Mouse (Mus musculus) liver, postnatal 0 days (tissue): Measurements from ENCODE around the gene Efcab5. TPM values are rescaled to one million over a fixed set of nuclear protein-coding genes. Genes with fewer than 3 reads are reported as not detected.
"Not testable (repeated sequence)": the region's sequence is repeated elsewhere in the genome, so short reads cannot be mapped to it uniquely, and the experiment has no call there.

Source experiments
- ATAC-seq: fragments of 200-750 bp; cut with Nextera tagmentation; 2 replicates; pipeline ENCODE4 v1.8.0; 2017; ENCODE audit warnings: mild to moderate bottlenecking, moderate library complexity
- DNase-seq: peaks from one replicate; pipeline ENCODE4 v3.0.0-alpha.2; 2016
- H3K27ac ChIP-seq: fragments of 300-500 bp; sonication (generic); 2 replicates; pipeline ENCODE4 v1.5.1; 2014; ENCODE audit warnings: antibody characterized with exemption, moderate library complexity, mild to moderate bottlenecking, low read depth
- H3K27me3 ChIP-seq: fragments of 300-500 bp; sonication (generic); 2 replicates; pipeline ENCODE4 v1.6.1; 2014; ENCODE audit warnings: low read length, control low read depth, mixed read lengths; ENCODE audit not compliant: insufficient read depth
- H3K36me3 ChIP-seq: fragments of 300-500 bp; sonication (generic); replicated peaks from 2 replicates; pipeline ENCODE4 v1.6.1; 2014; ENCODE audit warnings: mild to moderate bottlenecking, control low read depth, low read length, moderate library complexity, mixed read lengths; ENCODE audit not compliant: insufficient read depth
- H3K4me1 ChIP-seq: fragments of 300-500 bp; sonication (generic); 2 replicates; pipeline ENCODE4 v1.6.1; 2014; ENCODE audit warnings: antibody characterized with exemption, mild to moderate bottlenecking, control low read depth; ENCODE audit not compliant: insufficient read depth
- H3K4me2 ChIP-seq: fragments of 300-500 bp; sonication (generic); 2 replicates; pipeline ENCODE4 v1.6.1; 2014; ENCODE audit warnings: low read depth, mild to moderate bottlenecking, low read length, moderate library complexity, mixed read lengths
- H3K4me3 ChIP-seq: fragments of 300-500 bp; sonication (generic); 2 replicates; pipeline ENCODE4 v1.5.1; 2014; ENCODE audit warnings: low read depth, low read length
- H3K9ac ChIP-seq: fragments of 300-500 bp; sonication (generic); replicated peaks from 2 replicates; pipeline ENCODE4 v1.6.1; 2014; ENCODE audit warnings: mild to moderate bottlenecking, moderate library complexity
- H3K9me3 ChIP-seq: fragments of 300-500 bp; sonication (generic); 2 replicates; pipeline ENCODE4 v1.6.1; 2016; ENCODE audit warnings: mild to moderate bottlenecking, control low read depth, low read length, mixed read lengths
- CTCF ChIP-seq: sonication (generic); IDR thresholded peaks from 2 replicates; pipeline ENCODE4 v1.5.1; 2016; ENCODE audit warnings: antibody characterized with exemption, low read depth
- EP300 ChIP-seq: IDR thresholded peaks from 2 replicates; pipeline ENCODE4 v1.6.1; 2016; ENCODE audit warnings: antibody characterized with exemption, low read depth, mild to moderate bottlenecking
- WGBS: fragments of 180-500 bp; shearing (Covaris S2); extraction: QIAGEN DNeasy Blood & Tissue Kit; methylation state at CpG from one replicate; pipeline ENCODE4 v1.1.7; 2014; ENCODE audit not compliant: insufficient replicate concordance; 5-methylcytosine and 5-hydroxymethylcytosine counted together
- polyA plus RNA-seq: library from polyadenylated mRNA; unstranded; fragments of >200 nt; fragmentation: Nextera tagmentation; extraction: Ambion mirVana; gene quantifications from 2 replicates; pipeline ENCODE4 v1.2.1, GENCODE M21; 2015

Efcab5 gene
- polyA plus RNA-seq, 1 experiment from 2014 or later = 0.16 TPM

- no peak overlapping the region for H3K9ac ChIP-seq
- ATAC-seq (no peak), DNase-seq (no peak)
- H3K4me1 ChIP-seq = no peaks in the 10 kb centered on the region
- no peaks in the 10 kb centered on the region for H3K27me3 ChIP-seq
- H3K4me2 ChIP-seq = no peak overlapping the region
- 53% methylated on average over 9 of the region's 9 CpGs for WGBS
- H3K36me3 ChIP-seq = no peaks in the 10 kb centered on the region
- no peaks in the 10 kb centered on the region for H3K9me3 ChIP-seq
- H3K27ac ChIP-seq = no peak overlapping the region
- TF ChIP-seq EP300 = no peak
- no peak for TF ChIP-seq CTCF
- no peak overlapping the region for H3K4me3 ChIP-seq
Observed at GRCm38 (mm10) chr11:77160341-77160740, 28.4 kb downstream of the Efcab5 start.

- TF ChIP-seq CTCF = no peak
- no peak for TF ChIP-seq EP300
- DNase-seq (no peak), ATAC-seq (no peak)
- Histone ChIP-seq H3K4me3 (no peak overlapping the region), H3K27ac (no peak overlapping the region), H3K4me1 (no peaks in the 10 kb centered on the region), H3K27me3 (no peaks in the 10 kb centered on the region), H3K36me3 (no peaks in the 10 kb centered on the region), H3K9me3 (no peaks in the 10 kb centered on the region), H3K4me2 (no peak overlapping the region), H3K9ac (no peak overlapping the region)
- 77% methylated on average over 5 of the region's 5 CpGs for WGBS
Observed at GRCm38 (mm10) chr11:77154214-77154613, 34.6 kb downstream of the Efcab5 start.

GRCm38 (mm10) chr11:77150806-77151205 lies 38.0 kb downstream of the Efcab5 start:
- WGBS = 84% methylated on average over 6 of the region's 6 CpGs
- ATAC-seq (no peak), DNase-seq (no peak)
- no peak overlapping the region for H3K4me3 ChIP-seq
- H3K36me3 ChIP-seq = no peaks in the 10 kb centered on the region
- no peak overlapping the region for H3K27ac ChIP-seq
- no peak overlapping the region for H3K4me2 ChIP-seq
- TF ChIP-seq EP300 (no peak), CTCF (no peak)
- no peaks in the 10 kb centered on the region for H3K27me3 ChIP-seq
- H3K9ac ChIP-seq = no peak overlapping the region
- no peaks in the 10 kb centered on the region for H3K9me3 ChIP-seq
- H3K4me1 ChIP-seq = no peaks in the 10 kb centered on the region

- H3K4me1 ChIP-seq, DNase-seq, H3K4me3 ChIP-seq, H3K27me3 ChIP-seq, H3K4me2 ChIP-seq, ATAC-seq, H3K36me3 ChIP-seq, H3K9ac ChIP-seq, H3K9me3 ChIP-seq, H3K27ac ChIP-seq: not testable (repeated sequence)
- 87% methylated on average over 21 of the region's 22 CpGs for WGBS
Observed at GRCm38 (mm10) chr11:77149783-77150630, 38.8 kb downstream of the Efcab5 start.

- Histone ChIP-seq H3K27me3 (no peaks in the 10 kb centered on the region), H3K36me3 (no peaks in the 10 kb centered on the region), H3K4me3 (no peak overlapping the region), H3K27ac (no peak overlapping the region), H3K9me3 (no peaks in the 10 kb centered on the region), H3K4me2 (no peak overlapping the region), H3K9ac (no peak overlapping the region), H3K4me1 (no peaks in the 10 kb centered on the region)
- DNase-seq = no peak
- WGBS = 75% methylated on average over 2 of the region's 2 CpGs
- TF ChIP-seq EP300 (no peak), CTCF (no peak)
- no peak for ATAC-seq
Observed at GRCm38 (mm10) chr11:77148774-77149173, 40.0 kb downstream of the Efcab5 start.

- WGBS = 87% methylated on average over 3 of the region's 3 CpGs
- ATAC-seq (no peak), DNase-seq (no peak)
- Histone ChIP-seq H3K27me3 (no peaks in the 10 kb centered on the region), H3K36me3 (no peaks in the 10 kb centered on the region), H3K27ac (no peak overlapping the region), H3K4me2 (no peak overlapping the region), H3K4me1 (no peaks in the 10 kb centered on the region), H3K9me3 (no peaks in the 10 kb centered on the region), H3K4me3 (no peak overlapping the region), H3K9ac (no peak overlapping the region)
- TF ChIP-seq EP300 = no peak
- no peak for TF ChIP-seq CTCF
Observed at GRCm38 (mm10) chr11:77147753-77148152, 41.0 kb downstream of the Efcab5 start.

- DNase-seq = no peak
- no peak overlapping the region for H3K4me2 ChIP-seq
- no peaks in the 10 kb centered on the region for H3K36me3 ChIP-seq
- H3K9me3 ChIP-seq = no peaks in the 10 kb centered on the region
- H3K27me3 ChIP-seq = no peaks in the 10 kb centered on the region
- ATAC-seq = no peak
- 21% methylated on average over 4 of the region's 4 CpGs for WGBS
- no peaks in the 10 kb centered on the region for H3K4me1 ChIP-seq
- no peak overlapping the region for H3K27ac ChIP-seq
- no peak overlapping the region for H3K9ac ChIP-seq
- no peak for TF ChIP-seq EP300
- no peak for TF ChIP-seq CTCF
- no peak overlapping the region for H3K4me3 ChIP-seq
Observed at GRCm38 (mm10) chr11:77145423-77145822, 43.3 kb downstream of the Efcab5 start.
